Mouse (Mus musculus) gastrocnemius, adult 18-20 months (tissue): ENCODE results near the gene Ccdc187. TPM values are rescaled to one million over a fixed set of nuclear protein-coding genes. Genes with fewer than 3 reads are reported as not detected.

ENCODE experiments used
- DNase-seq: peaks from one replicate; pipeline ENCODE4 v3.0.0; 2021; ENCODE audit warnings: low spot score
- long read RNA-seq, 2 experiments: library from polyadenylated mRNA; stranded (forward); transcript quantifications; one replicate each; pipeline ENCODE4 v2.0.0; 2021
- total RNA-seq, 2 experiments: library from RNA; stranded (reverse); gene quantifications; 2 replicates each; pipeline ENCODE4 v1.2.3; 2021

Gene Ccdc187
- total RNA-seq = not detected
- long read RNA-seq, experiment 1 = 0 reads
- long read RNA-seq, experiment 2 = 0 reads

- DNase-seq = no peak
Observed at GRCm38 (mm10) chr2:26294457-26294856, at the start of gene Ccdc187. Gene Ccdc187, minus strand, starts transcription at chr2:26294557.

GRCm38 (mm10) chr2:26342609-26343490 is 48.5 kb upstream of the Ccdc187 start:
- DNase-seq = no peak

GRCm38 (mm10) chr2:26342044-26342443 is 47.7 kb upstream of the Ccdc187 start:
- peak; percentile 54 for DNase-seq

- DNase-seq = no peak
Observed at GRCm38 (mm10) chr2:26341510-26341981, 47.2 kb upstream of the Ccdc187 start.

GRCm38 (mm10) chr2:26339204-26339551 is 44.8 kb upstream of the Ccdc187 start:
- no peak for DNase-seq

GRCm38 (mm10) chr2:26338302-26339203 is 44.2 kb upstream of the Ccdc187 start:
- no peak for DNase-seq

- DNase-seq = no peak
Observed at GRCm38 (mm10) chr2:26330702-26331101, 36.3 kb upstream of the Ccdc187 start.

- DNase-seq = no peak
Observed at GRCm38 (mm10) chr2:26330056-26330468, 35.7 kb upstream of the Ccdc187 start.

GRCm38 (mm10) chr2:26329402-26329801 is 35.0 kb upstream of the Ccdc187 start:
- peak; percentile 42 for DNase-seq

DNA sequence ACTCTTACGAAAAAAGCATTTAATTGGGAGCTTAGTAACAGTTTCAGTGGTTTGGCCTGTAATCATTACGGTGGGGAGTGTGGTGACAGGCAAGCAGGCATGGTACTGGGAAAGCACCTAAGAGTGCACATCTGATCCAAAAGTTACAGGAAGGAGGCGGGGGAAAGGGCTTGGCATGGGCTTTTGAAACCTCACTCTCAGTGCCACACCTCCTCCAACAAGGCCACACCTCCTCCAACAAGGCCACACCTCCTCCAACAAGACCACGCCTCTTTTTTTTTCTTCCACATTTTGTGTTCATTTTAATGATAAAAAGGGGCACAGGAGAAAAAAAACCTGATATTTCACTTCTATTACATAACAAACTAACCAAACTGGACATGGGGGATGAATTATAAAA is 33.5 kb upstream of the Ccdc187 start:
- DNase-seq = no peak

- peak; percentile 45 for DNase-seq
Observed at GRCm38 (mm10) chr2:26325386-26326181, 31.2 kb upstream of the Ccdc187 start.

DNA sequence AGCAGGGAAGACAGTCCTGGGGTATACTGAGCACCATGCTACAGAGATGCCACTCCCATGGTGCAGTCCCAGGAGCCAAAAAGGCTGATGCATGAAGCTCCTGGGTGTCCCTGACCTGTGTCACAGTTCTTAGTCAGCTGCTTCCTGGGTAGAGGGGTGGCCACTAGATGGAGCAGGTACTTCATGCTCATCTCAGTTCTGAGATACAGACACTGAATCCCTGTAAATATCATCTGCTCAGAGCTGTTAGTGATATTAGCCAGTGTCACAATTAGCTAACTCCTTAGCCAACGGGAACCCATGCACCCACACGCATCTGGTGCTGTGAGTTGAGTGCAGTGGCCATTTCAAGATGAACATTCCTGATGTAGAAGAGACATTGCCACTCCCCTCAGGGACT is 30.6 kb upstream of the Ccdc187 start:
- no peak for DNase-seq

DNA sequence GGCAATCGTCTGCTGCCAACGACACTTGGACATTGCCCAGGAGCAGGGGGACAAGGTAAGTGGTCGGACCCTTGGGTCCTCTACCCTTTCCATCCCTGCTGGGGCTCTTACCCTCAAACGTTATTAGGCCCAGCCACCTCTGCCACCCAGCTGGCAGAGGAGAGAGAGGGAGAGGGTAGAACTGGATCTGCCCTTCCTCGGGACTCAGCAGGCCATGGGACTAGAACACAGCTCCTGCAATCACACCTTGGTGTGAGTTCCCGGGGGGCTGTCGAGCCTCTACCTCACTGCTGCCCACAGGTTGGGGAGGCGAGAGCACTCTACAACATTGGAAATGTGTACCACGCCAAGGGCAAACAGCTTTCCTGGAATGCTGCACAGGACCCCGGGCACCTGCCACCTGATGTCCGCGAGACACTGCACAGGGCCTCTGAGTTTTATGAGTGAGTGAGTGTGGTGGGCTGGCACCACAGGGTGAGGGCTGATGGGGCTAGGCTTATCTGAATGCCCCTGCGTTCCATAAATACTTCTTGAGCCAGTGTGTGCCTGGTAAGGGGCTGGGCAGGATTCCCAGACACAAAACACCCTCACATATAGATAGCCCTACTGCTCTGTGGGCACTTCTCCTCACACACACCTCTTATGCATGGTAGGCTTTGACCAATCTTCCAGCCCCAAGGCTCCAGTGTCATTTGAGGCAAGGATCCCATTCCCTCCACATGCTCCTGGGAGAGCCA is 29.4 kb upstream of the Ccdc187 start:
- DNase-seq = no peak

GRCm38 (mm10) chr2:26320245-26321185 is 26.2 kb upstream of the Ccdc187 start:
- no peak for DNase-seq

- no peak for DNase-seq
Observed at GRCm38 (mm10) chr2:26319519-26320244, 25.3 kb upstream of the Ccdc187 start.

- DNase-seq = no peak
Observed at GRCm38 (mm10) chr2:26319109-26319508, 24.8 kb upstream of the Ccdc187 start.

DNA sequence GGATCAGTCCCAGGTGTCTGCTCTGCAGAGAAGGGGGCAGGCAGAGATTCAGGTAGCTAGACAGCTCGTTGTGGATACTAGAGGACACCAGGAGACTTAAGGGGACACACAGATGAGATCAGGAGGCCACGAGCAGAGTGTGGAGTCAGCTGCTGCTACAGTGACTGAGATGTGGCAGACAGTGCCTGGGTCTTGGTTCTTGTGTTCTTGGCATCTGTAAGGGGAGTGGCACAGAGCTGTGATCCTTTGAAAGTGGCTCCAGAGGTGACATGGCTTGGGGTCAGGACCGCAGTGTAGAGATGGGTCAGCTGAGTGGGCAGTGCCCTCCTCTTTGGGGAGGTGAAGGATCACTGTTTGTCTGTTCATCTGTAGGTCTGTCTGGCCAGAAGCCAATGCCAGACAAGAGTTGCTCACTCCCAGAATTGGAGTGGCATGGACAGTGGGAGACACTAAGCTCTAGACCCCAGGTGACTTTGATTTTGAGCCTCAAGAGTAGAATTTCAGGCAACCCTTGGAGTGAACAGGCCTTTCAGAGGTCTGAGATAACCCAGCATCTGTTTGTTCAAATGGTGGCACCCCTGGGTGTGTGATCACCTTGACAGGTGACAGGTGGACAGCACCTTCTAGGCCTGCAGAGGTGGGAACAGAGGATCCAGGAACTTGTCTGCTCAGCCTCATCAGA is 23.8 kb upstream of the Ccdc187 start:
- DNase-seq = no peak

DNA sequence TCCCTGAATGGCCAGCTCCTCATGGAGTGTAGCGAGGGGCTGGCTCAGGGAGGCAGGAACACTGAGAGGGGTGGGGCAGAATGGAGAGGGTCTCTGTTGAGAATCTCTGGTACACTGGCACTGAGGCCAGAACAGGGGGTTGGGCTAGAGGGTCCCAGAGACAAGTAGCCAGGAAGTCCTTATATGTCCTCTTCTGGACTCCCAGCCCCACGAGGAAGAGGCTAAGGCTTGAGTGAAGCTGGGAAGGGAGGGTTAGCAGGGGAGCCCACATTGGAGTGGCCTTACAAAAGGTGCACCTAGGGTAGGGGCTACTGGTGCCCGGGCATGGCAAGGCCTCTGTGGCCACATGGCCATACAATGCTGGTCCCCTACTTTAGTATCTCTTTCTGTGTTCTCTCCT is 23.0 kb upstream of the Ccdc187 start:
- DNase-seq = no peak
